Mouse (Mus musculus) stomach, postnatal 0 days (tissue): ENCODE data around the gene Kcna2.

Experiments used
- CTCF ChIP-seq: IDR thresholded peaks from 2 replicates; pipeline ENCODE4 v1.5.1; 2016; ENCODE audit warnings: antibody characterized with exemption, low read depth, mild to moderate bottlenecking, moderate library complexity
- EP300 ChIP-seq: optimal IDR thresholded peaks from 2 replicates; pipeline ENCODE3; 2016; ENCODE audit warnings: antibody characterized with exemption

DNA sequence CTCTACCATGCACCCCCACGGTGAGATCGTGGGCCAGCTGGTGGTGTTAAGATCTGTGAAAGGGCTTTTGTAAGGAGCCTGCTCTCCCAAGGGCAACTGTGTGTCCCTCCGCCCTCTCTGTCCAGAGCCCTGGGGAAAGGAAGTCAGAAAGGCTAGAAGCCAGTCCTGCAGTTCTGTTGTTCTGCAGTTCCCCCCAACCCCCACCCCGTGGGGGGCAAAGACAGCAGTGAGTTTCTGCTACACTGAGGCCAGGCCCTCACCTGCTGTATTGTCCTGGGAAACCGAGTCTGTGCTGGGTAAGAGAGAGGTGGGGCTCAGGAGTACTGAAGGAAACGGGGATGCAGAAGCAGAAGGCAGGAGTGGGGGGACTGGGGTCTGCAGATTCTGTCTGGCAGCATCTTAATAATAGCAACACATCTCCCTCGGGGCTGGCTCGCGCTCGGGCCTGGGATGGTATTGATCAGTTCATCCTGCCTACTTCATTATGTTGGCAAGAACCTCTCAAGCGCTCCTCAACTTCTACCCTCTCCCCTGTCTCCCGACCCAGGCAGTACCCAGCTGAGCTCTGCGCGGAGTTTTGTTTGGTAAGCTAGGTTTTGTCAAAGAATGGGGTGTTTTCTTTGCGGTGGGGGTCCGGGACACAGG lies at the start of gene Kcna2:
- TF ChIP-seq CTCF (no peak), EP300 (no peak)
